Mouse (Mus musculus) small intestine, adult 2 months (tissue): ENCODE data around the gene Ffar3. TPM values are rescaled to one million over a fixed set of nuclear protein-coding genes. Genes with fewer than 3 reads are reported as not detected.
"Not testable (repeated sequence)": the region's sequence is repeated elsewhere in the genome, so short reads cannot be mapped to it uniquely, and the experiment has no call there.

ENCODE experiments used
- H3K27ac ChIP-seq: fragments of 200-500 bp; 2 replicates; pipeline ENCODE4 v1.5.1; 2012; ENCODE audit warnings: low read depth, low read length, control low read depth, inconsistent platforms; ENCODE audit not compliant: insufficient read depth
- H3K27me3 ChIP-seq: fragments of 200-500 bp; 2 replicates; pipeline ENCODE4 v1.6.1; 2012; ENCODE audit warnings: mild to moderate bottlenecking, moderate library complexity, low read length, inconsistent platforms; ENCODE audit not compliant: control insufficient read depth, insufficient read depth
- H3K36me3 ChIP-seq: fragments of 200-500 bp; 2 replicates; pipeline ENCODE4 v1.6.1; 2012; ENCODE audit warnings: mild to moderate bottlenecking, low read length, control low read depth, inconsistent platforms; ENCODE audit not compliant: control insufficient read depth, insufficient read depth
- H3K4me1 ChIP-seq: fragments of 200-500 bp; 2 replicates; pipeline ENCODE4 v1.6.1; 2012; ENCODE audit warnings: low read length, inconsistent platforms, mixed read lengths; ENCODE audit not compliant: control insufficient read depth, insufficient read depth, insufficient read length
- H3K4me3 ChIP-seq: fragments of 200-500 bp; 2 replicates; pipeline ENCODE4 v1.5.1; 2012; ENCODE audit warnings: low read depth, mild to moderate bottlenecking, control low read depth, inconsistent platforms, low read length, moderate library complexity
- CTCF ChIP-seq: fragments of 200-500 bp; IDR thresholded peaks from 2 replicates; pipeline ENCODE4 v1.5.1; 2012; ENCODE audit warnings: low read depth, mild to moderate bottlenecking, control low read depth, inconsistent platforms, low read length, moderate library complexity, mixed read lengths; ENCODE audit not compliant: insufficient replicate concordance, insufficient read length; ENCODE audit errors: extremely low read depth
- POLR2A ChIP-seq: fragments of 200-500 bp; IDR thresholded peaks from 2 replicates; pipeline ENCODE4 v1.6.1; 2012; ENCODE audit warnings: low read depth, mild to moderate bottlenecking, control low read depth, inconsistent platforms, low read length, moderate library complexity
- WGBS: fragments of 180-500 bp; shearing (Covaris S2); methylation state at CpG from one replicate; pipeline ENCODE4 v1.1.7; 2018; 5-methylcytosine and 5-hydroxymethylcytosine counted together
- polyA plus RNA-seq: library from polyadenylated mRNA; depleted of rRNA; stranded (reverse); fragments of >200 nt; gene quantifications from 2 replicates; pipeline ENCODE4 v1.2.3, GENCODE M21; 2012

Gene Ffar3
- polyA plus RNA-seq, 1 experiment, result 3.5 TPM

DNA sequence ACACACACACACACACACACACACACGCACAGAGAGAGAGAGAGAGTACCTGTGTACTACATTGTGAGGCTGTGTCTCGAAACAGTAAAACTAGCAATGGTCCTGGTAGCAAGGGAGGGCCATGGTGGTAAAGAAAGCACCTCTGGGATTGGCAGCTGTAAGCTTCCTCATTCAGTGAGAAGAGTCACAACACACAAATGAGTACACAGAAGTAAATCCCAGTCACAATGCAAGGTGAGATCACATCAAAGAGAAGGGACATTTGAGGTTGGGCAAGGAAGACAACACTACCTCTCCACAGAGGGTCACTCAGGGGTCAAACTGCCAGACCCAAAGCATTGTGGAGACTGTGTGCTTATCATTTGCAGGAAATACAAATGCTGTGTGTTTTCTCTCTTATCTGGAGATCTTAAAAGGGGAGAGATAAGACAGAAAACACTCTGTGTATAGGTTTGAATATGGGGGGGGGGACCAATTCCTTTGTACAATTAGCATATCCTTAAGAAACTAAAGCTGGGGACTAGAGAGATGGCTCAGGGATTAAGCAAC, 9.4 kb downstream of the Ffar3 start:
- TF ChIP-seq CTCF, result no peak
- no peak for TF ChIP-seq POLR2A
- no peak overlapping the region for H3K4me3 ChIP-seq
- no peaks in the 10 kb centered on the region for H3K27me3 ChIP-seq
- peaks cover 6% of the 10 kb centered on the region for H3K4me1 ChIP-seq
- no peaks in the 10 kb centered on the region for H3K36me3 ChIP-seq
- WGBS, result 53% methylated on average over 2 of the region's 2 CpGs
- H3K27ac ChIP-seq, result no peak overlapping the region

- Histone ChIP-seq H3K4me1 (peaks cover 21% of the 10 kb centered on the region), H3K4me3 (no peak overlapping the region), H3K27me3 (no peaks in the 10 kb centered on the region), H3K27ac (no peak overlapping the region), H3K36me3 (no peaks in the 10 kb centered on the region)
- TF ChIP-seq CTCF (no peak), POLR2A (no peak)
- WGBS, result 55% methylated on average over 7 of the region's 7 CpGs
Measured at GRCm38 (mm10) chr7:30844676-30845297, 11.2 kb downstream of the Ffar3 start.

DNA sequence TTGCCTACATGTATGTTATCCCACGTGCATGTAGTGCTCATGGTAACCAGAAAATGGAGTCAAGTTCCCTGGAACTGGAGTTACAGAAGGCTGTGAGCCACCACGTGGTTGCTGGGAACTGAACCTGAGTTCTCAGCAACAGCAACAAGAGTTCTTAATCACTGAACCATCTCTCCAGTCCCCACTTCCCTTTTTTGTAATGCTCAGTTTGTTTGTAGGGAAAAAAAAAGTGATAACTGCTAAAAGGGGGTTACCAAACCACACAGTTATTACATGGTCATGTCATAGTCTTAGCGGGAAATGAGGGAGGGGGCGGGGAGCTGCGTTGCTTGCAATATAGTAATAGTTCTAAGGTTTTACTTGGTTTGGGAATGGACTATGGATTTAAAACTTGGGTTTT, 13.9 kb downstream of the Ffar3 start:
- Histone ChIP-seq H3K36me3 (no peaks in the 10 kb centered on the region), H3K27me3 (no peaks in the 10 kb centered on the region), H3K27ac (no peak overlapping the region; the same call in 1 of the 2 replicates), H3K4me1 (peaks cover 21% of the 10 kb centered on the region), H3K4me3 (no peak overlapping the region)
- TF ChIP-seq CTCF (no peak), POLR2A (no peak)
- 73% methylated on average over 5 of the region's 5 CpGs for WGBS

- 0 out of 2 replicates have a peak overlapping the region, but pooled peaks have one; percentile 20 for H3K27ac ChIP-seq
- no peaks in the 10 kb centered on the region for H3K27me3 ChIP-seq
- whole genome bisulfite sequencing, result 26% methylated on average over 4 of the region's 4 CpGs
- no peak for TF ChIP-seq CTCF
- TF ChIP-seq POLR2A, result no peak
- H3K36me3 ChIP-seq, result no peaks in the 10 kb centered on the region
- no peak overlapping the region for H3K4me3 ChIP-seq
- H3K4me1 ChIP-seq, result peaks cover 21% of the 10 kb centered on the region
Measured at GRCm38 (mm10) chr7:30841379-30841778, 14.6 kb downstream of the Ffar3 start.

- Histone ChIP-seq H3K4me1 (peaks cover 19% of the 10 kb centered on the region), H3K27ac (no peak overlapping the region), H3K36me3 (no peaks in the 10 kb centered on the region), H3K4me3 (no peak overlapping the region), H3K27me3 (no peaks in the 10 kb centered on the region)
- TF ChIP-seq CTCF, result no peak
- no peak for TF ChIP-seq POLR2A
- 13% methylated on average over 3 of the region's 3 CpGs for WGBS
Measured at GRCm38 (mm10) chr7:30840306-30840705, 15.7 kb downstream of the Ffar3 start.

DNA sequence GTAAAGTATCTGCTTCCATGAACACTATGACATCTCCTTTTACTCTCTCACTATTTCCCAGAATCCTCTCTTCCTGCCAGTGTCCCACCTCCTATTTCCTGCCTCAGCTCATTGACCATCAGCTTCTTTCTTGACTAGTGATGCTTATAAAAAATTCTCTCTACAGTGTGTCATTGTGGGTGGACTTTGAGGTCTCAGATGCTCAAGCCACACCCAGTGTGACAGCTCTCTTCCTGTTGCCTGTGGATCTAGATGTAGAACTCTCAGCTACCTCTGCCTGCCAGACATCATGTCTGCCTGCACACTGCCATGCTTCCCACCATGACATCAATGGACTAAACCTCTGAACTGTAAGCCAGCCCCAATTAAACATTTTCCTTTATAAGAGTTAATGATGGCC, 18.7 kb downstream of the Ffar3 start:
- H3K4me3 ChIP-seq, result no peak overlapping the region
- no peak overlapping the region for H3K27ac ChIP-seq
- peaks cover 2% of the 10 kb centered on the region; the same call in 1 of the 2 replicates for H3K27me3 ChIP-seq
- no peak for TF ChIP-seq CTCF
- TF ChIP-seq POLR2A, result no peak
- H3K36me3 ChIP-seq, result no peaks in the 10 kb centered on the region
- peaks cover 19% of the 10 kb centered on the region for H3K4me1 ChIP-seq

- not testable (repeated sequence) for H3K4me1 ChIP-seq, H3K36me3 ChIP-seq, H3K27ac ChIP-seq, H3K27me3 ChIP-seq, H3K4me3 ChIP-seq
- 49% methylated on average over 10 of the region's 11 CpGs for WGBS
Measured at GRCm38 (mm10) chr7:30832684-30833083, 23.3 kb downstream of the Ffar3 start.
